Mouse (Mus musculus) heart, embryonic 14.5 days (tissue): ENCODE results near the gene Doc2b. TPM values are rescaled to one million over a fixed set of nuclear protein-coding genes. Genes with fewer than 3 reads are reported as not detected.

Experiments used
- ATAC-seq: fragments of 200-750 bp; cut with Nextera tagmentation; 2 replicates; pipeline ENCODE4 v1.8.0; 2017; ENCODE audit warnings: low read depth, moderate TSS enrichment; ENCODE audit not compliant: insufficient number of reproducible peaks, insufficient read depth, low FRiP score
- H3K27ac ChIP-seq, 2 experiments: fragments of 200-500 bp in 1 of 2; fragments of 300-500 bp in 1 of 2; sonication (generic) in 1 of 2; replicated peaks in 1 of 2; 2 replicates each; pipeline ENCODE4 v1.5.1; 2012 to 2014; ENCODE audit warnings: low read depth in 2 of 2, low read length in 2 of 2, control low read depth in 1 of 2, mild to moderate bottlenecking in 1 of 2, mixed read lengths in 1 of 2; ENCODE audit not compliant: control insufficient read depth in 1 of 2, insufficient read depth in 1 of 2
- H3K27me3 ChIP-seq: fragments of 300-500 bp; sonication (generic); 2 replicates; pipeline ENCODE4 v1.6.1; 2014; ENCODE audit warnings: mild to moderate bottlenecking, low read length, control low read depth; ENCODE audit not compliant: control insufficient read depth, insufficient read depth
- H3K36me3 ChIP-seq: fragments of 300-500 bp; sonication (generic); 2 replicates; pipeline ENCODE4 v1.6.1; 2014; ENCODE audit warnings: mild to moderate bottlenecking, control low read depth, low read length, mixed read lengths; ENCODE audit not compliant: control insufficient read depth, insufficient read depth
- H3K4me1 ChIP-seq, 2 experiments: fragments of 200-500 bp in 1 of 2; fragments of 300-500 bp in 1 of 2; sonication (generic) in 1 of 2; 2 replicates each; pipeline ENCODE4 v1.6.1; 2012 to 2014; ENCODE audit warnings: low read length in 2 of 2, control low read depth in 1 of 2, mixed read lengths in 1 of 2; ENCODE audit not compliant: control insufficient read depth in 2 of 2, insufficient read depth in 2 of 2
- H3K4me2 ChIP-seq: fragments of 300-500 bp; sonication (generic); 2 replicates; pipeline ENCODE4 v1.6.1; 2014; ENCODE audit warnings: mild to moderate bottlenecking, low read length
- H3K4me3 ChIP-seq, 2 experiments: fragments of 200-500 bp in 1 of 2; fragments of 300-500 bp in 1 of 2; sonication (generic) in 1 of 2; 2 replicates each; pipeline ENCODE4 v1.5.1; 2012 to 2014; ENCODE audit warnings: low read length in 2 of 2, mild to moderate bottlenecking in 2 of 2, control low read depth in 1 of 2, low read depth in 1 of 2, moderate library complexity in 1 of 2; ENCODE audit not compliant: control insufficient read depth in 1 of 2, insufficient read depth in 1 of 2
- H3K9ac ChIP-seq: fragments of 300-500 bp; sonication (generic); 2 replicates; pipeline ENCODE4 v1.6.1; 2014; ENCODE audit warnings: mild to moderate bottlenecking, low read length
- H3K9me3 ChIP-seq: fragments of 300-500 bp; sonication (generic); 2 replicates; pipeline ENCODE4 v1.6.1; 2016; ENCODE audit warnings: low read length, control low read depth; ENCODE audit not compliant: control insufficient read depth
- WGBS: fragments of 180-500 bp; shearing (Covaris S2); extraction: QIAGEN DNeasy Blood & Tissue Kit; methylation state at CpG from one replicate; pipeline ENCODE4 v1.1.7; 2014; 5-methylcytosine and 5-hydroxymethylcytosine counted together
- polyA plus RNA-seq: library from polyadenylated mRNA; unstranded; fragments of >200 nt; fragmentation: Nextera tagmentation; extraction: Ambion mirVana; gene quantifications from 2 replicates; pipeline ENCODE4 v1.2.1, GENCODE M21; 2014

Gene Doc2b
- polyA plus RNA-seq, 1 experiment from 2014 or later: 0.22 TPM

DNA sequence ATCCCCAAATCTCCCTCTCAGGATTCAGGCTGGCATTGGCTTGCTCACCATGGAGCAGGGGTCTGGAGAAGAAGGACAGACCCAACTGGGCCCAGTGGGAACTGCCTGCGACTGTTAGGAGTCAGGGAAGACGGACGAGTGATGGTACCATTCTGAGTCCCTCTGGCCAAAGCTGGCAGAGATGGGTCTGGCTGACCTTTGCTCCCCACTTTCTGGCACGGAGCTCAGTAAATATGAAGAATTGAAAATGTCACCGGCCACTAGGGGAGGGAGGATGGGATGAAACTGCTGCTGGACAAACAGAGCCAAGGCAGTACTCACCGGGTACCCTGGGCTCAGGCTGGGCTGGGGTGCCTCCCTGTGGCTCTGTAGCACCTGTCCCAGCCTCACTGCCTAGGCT, 37.2 kb upstream of the Doc2b start:
- no peaks in the 10 kb centered on the region for H3K36me3 ChIP-seq
- H3K9ac ChIP-seq: no peak overlapping the region
- WGBS: 85% methylated on average over 6 of the region's 6 CpGs
- H3K4me1 ChIP-seq: no peaks in the 10 kb centered on the region
- no peak overlapping the region for H3K27ac ChIP-seq
- no peaks in the 10 kb centered on the region; the same call in 1 of the 2 replicates for H3K9me3 ChIP-seq
- no peak overlapping the region for H3K4me3 ChIP-seq
- no peak overlapping the region for H3K4me2 ChIP-seq
- H3K27me3 ChIP-seq: no peaks in the 10 kb centered on the region
- no peak for ATAC-seq

DNA sequence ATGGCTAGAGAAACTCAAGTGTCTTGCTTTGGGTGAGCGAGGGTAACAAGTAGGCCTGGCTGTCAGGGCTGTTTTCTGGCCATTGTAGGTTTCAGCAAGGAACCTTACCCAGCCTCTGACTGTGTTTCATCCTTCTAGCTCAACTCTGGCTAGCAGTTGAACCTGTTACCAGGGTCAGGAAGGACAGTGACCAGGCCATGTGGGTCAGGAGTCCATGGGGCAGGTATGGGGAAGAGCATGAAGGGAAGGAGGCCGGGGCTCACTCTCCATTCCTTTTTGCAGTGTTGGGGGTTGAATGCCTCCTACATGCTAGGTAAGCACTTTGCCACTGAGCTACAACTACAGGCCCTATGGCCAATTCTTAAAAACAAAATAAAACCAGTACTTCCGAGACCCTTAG, 34.5 kb upstream of the Doc2b start:
- H3K27ac ChIP-seq: no peak overlapping the region
- H3K9me3 ChIP-seq: no peaks in the 10 kb centered on the region; the same call in 1 of the 2 replicates

DNA sequence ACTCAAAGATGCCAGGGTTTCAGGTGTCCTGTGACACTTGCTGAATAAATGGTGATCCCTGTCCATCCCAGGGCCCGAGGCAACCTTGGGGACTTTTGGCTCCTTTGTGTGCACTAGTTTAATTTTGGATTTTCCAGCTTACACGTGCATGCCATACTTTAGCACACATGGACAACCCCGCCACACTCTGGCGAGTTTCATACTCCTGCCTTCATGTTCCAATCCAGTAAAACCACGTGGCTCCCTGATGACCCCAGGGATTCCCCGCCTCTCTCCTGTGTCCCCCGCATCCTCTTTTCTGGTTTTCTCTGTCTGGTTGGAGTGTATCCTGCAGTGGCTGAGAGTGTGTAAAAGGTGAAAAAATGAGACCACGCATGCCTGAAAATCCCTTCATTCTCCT, 31.6 kb upstream of the Doc2b start:
- Histone ChIP-seq H3K4me2 (no peak overlapping the region), H3K36me3 (no peaks in the 10 kb centered on the region), H3K27me3 (no peaks in the 10 kb centered on the region; the same call in 1 of the 2 replicates), H3K9me3 (no peaks in the 10 kb centered on the region; the same call in 1 of the 2 replicates), H3K4me1 (no peaks in the 10 kb centered on the region), H3K4me3 (no peak overlapping the region), H3K27ac (no peak overlapping the region), H3K9ac (no peak overlapping the region)
- WGBS: 79% methylated on average over 8 of the region's 8 CpGs
- no peak for ATAC-seq

More for the DNA sequence above, 34.5 kb upstream of the Doc2b start:
- no peak overlapping the region for H3K4me3 ChIP-seq
- no peak overlapping the region for H3K9ac ChIP-seq
- H3K27me3 ChIP-seq: no peaks in the 10 kb centered on the region
- H3K4me2 ChIP-seq: no peak overlapping the region
- H3K36me3 ChIP-seq: no peaks in the 10 kb centered on the region
- no peaks in the 10 kb centered on the region for H3K4me1 ChIP-seq
- ATAC-seq: no peak
- 77% methylated on average over 3 of the region's 3 CpGs for WGBS

DNA sequence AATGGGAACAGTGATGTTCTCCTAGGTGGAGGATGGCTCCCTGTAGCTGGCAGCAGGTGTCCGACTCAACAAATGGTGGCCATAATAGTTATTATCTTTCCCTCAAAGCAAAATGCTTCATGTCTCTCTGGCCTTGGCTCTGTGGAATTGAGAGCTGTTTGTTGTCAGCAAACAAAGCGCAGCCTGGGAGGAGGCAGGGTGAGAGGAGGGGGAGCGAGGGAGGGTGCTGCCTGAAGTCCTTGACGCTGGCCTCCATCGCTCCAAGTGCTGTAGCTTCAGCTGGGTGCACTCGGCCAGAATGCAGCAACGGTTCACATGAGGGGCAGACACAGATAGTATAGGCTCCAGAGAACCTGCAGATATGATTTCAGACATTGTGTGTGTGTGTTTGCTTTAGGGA, 27.7 kb upstream of the Doc2b start:
- 41% methylated on average over 7 of the region's 7 CpGs for WGBS
- no peak overlapping the region for H3K4me2 ChIP-seq
- no peak for ATAC-seq

DNA sequence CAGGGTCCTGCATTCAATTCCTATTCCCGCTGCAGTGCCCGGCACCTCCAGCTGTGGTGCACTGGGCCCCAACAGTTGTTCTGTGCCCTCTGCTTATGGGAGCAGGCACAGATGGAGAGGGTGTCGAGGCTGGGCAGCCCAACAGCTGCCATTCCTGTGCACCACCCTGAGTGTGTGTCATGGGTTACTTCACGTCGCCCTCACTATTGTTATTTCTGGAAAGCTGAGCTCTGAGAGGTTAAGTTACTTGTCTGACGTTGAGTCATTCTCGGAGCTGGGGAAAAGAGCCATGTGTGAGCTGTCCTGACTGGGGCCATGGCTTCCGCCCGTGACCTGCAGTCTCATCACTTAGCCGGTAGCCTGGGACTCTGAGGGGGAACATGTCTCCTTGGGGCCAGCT, 17.2 kb upstream of the Doc2b start:
- WGBS: 36% methylated on average over 10 of the region's 10 CpGs
- peaks cover 3% of the 10 kb centered on the region; the same call in 1 of the 2 replicates for H3K27me3 ChIP-seq

More for the DNA sequence above, 27.7 kb upstream of the Doc2b start:
- Histone ChIP-seq H3K4me1 (no peaks in the 10 kb centered on the region), H3K9ac (no peak overlapping the region), H3K9me3 (no peaks in the 10 kb centered on the region), H3K4me3 (no peak overlapping the region), H3K27me3 (peaks cover 3% of the 10 kb centered on the region), H3K36me3 (no peaks in the 10 kb centered on the region), H3K27ac (no peak overlapping the region)

DNA sequence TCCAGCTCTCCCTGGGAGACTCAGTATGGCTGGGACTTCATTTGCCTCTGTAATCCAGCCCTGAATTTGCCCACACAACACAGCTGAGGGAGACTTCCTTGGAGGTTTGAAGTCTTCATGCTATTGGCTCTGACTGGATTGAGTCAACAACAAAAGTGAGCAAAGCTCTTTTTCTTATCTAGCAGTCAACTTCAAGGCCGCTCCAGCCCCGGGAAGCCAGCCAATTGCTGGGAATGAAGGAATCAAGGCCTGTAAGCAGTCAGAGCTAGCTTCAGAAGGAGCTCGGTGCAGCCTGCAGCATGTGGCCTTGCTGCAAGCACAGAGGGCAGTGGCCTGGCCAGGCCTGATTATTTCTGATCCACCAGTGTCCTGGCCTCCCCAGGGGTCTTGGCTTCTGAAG, 16.1 kb upstream of the Doc2b start:
- H3K4me3 ChIP-seq: no peak overlapping the region
- H3K36me3 ChIP-seq: no peaks in the 10 kb centered on the region
- H3K4me1 ChIP-seq: peaks cover 16 to 26% of the 10 kb centered on the region in 2 experiments
- ATAC-seq: peak; percentile 80
- H3K27me3 ChIP-seq: no peaks in the 10 kb centered on the region
- WGBS: 0% methylated on average over 3 of the region's 3 CpGs
- 0 out of 2 replicates have a peak overlapping the region, but pooled peaks have one; percentile 4 for H3K4me2 ChIP-seq
- H3K9ac ChIP-seq: peak overlapping the region; percentile 42; the same call in 1 of the 2 replicates
- peak overlapping the region; percentile 91 to 95 for H3K27ac ChIP-seq
- H3K9me3 ChIP-seq: no peaks in the 10 kb centered on the region

More for the DNA sequence above, 17.2 kb upstream of the Doc2b start:
- no peak overlapping the region for H3K4me2 ChIP-seq
- ATAC-seq: no peak
- peak overlapping the region; percentile 27 to 91; a peak in 3 of 4 replicates for H3K27ac ChIP-seq
- no peaks in the 10 kb centered on the region for H3K36me3 ChIP-seq
- H3K9ac ChIP-seq: 0 out of 2 replicates have a peak overlapping the region, but pooled peaks have one; percentile 42
- H3K9me3 ChIP-seq: no peaks in the 10 kb centered on the region
- H3K4me1 ChIP-seq: peaks cover 16 to 26% of the 10 kb centered on the region in 2 experiments
- H3K4me3 ChIP-seq: no peak overlapping the region

DNA sequence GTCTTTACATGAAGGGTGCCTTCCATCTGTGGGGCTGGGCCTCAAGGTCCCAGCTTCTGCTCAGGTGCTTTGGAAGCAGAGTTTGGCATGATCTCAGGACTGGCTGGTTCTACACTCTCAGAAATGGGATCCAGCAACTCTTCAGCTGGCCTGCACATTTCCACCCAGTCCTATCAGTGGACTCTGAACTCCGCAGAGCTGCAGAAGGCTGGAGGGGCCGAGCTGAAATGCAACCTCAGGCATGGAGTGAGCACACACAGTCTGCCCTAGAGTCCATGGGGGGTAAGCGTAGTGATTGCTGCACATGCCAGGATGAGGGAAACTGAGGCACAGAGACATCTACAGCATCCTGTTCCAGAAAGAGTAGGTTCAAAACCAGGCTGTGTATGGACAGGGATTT, 14.7 kb upstream of the Doc2b start:
- H3K27ac ChIP-seq: no peak overlapping the region
- H3K9me3 ChIP-seq: no peaks in the 10 kb centered on the region
- H3K4me3 ChIP-seq: no peak overlapping the region
- no peak overlapping the region for H3K9ac ChIP-seq
- no peak for ATAC-seq
- H3K4me1 ChIP-seq: peaks cover 16 to 26% of the 10 kb centered on the region in 2 experiments
- no peaks in the 10 kb centered on the region for H3K27me3 ChIP-seq
- 89% methylated on average over 3 of the region's 3 CpGs for WGBS
- H3K4me2 ChIP-seq: no peak overlapping the region
- H3K36me3 ChIP-seq: no peaks in the 10 kb centered on the region

DNA sequence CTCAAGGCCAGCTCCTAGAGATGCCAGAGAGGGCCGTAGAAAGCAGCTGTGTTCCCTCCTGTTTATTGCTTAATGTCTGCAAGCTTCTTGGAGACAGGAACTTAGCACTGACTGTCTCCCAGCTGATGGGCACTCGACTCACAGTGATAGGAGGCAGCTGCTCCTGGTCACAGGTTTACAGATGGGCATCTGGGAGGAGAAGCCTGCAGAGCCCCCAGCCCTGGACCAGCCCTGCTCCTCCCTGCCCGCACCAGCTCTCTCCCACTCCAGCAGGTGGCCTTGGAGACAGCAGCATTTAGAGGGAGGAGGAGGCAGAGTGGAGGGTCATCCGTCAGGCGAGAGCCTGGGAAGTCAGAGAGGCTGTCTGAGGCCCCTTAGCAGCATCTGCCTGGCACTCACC, 11.6 kb upstream of the Doc2b start:
- no peak for ATAC-seq
- WGBS: 42% methylated on average over 5 of the region's 5 CpGs
- Histone ChIP-seq H3K9me3 (no peaks in the 10 kb centered on the region), H3K36me3 (no peaks in the 10 kb centered on the region), H3K27ac (no peak overlapping the region), H3K9ac (no peak overlapping the region), H3K4me1 (peaks cover 8 to 11% of the 10 kb centered on the region in 2 experiments), H3K27me3 (no peaks in the 10 kb centered on the region), H3K4me3 (no peak overlapping the region), H3K4me2 (no peak overlapping the region)
